In the genomic region with DNA sequence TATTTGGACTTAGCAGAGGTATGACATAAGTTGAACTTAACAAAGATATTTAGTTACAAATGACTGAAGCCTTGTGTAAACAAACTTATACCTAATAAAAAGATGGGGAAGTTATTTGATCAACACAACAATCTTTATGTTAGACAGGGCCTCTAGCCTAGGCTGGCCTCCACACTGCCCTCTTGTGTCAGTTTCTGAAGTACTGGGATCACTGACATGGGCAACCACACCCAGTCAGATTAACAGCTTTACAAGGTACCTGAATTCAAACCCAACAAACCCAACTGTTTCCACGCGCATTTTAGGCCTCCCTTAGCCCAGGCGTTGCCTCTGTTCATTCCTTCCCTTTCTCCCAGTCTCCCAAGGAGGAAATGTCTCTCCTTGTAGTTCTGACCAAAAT, we compare ENCODE assay signal across 10 mouse cellular contexts. TPM values are rescaled to one million over a fixed set of nuclear protein-coding genes. Genes with fewer than 3 reads are reported as not detected.
DNase-seq lines count a peak whose midpoint lies in the region; ATAC-seq lines count a peak whose summit lies in the region.
"Had no signal": no experiment of that assay in that cellular context is flagged by ENCODE, and none has a peak within 500 bp of the region (broad histone marks: within the 10 kb centered on the region; RNA-seq: fewer than 3 reads in every experiment).

No protein-coding gene starts in this region.

- H3K9me3 ChIP-seq in midbrain, embryonic 14.5 days (ENCODE audit: control insufficient read depth, low read length) = no peaks in the 10 kb centered on the region
- H3K9me3 ChIP-seq in midbrain, embryonic 16.5 days (replicated peaks; ENCODE audit: control insufficient read depth, low read length, poor library complexity, severe bottlenecking) = no peaks in the 10 kb centered on the region
- H3K9me3 ChIP-seq: midbrain, embryonic 12.5 days had no signal

- no peak for ATAC-seq in midbrain, embryonic 14.5 days (ENCODE audit: low FRiP score, low TSS enrichment)
- no peak for ATAC-seq in midbrain, embryonic 16.5 days
- no peak for ATAC-seq in frontal cortex, adult (ENCODE audit: low TSS enrichment)
- ATAC-seq: forebrain, embryonic 16.5 days had no signal

- H3K9ac ChIP-seq in midbrain, embryonic 14.5 days (replicated peaks; ENCODE audit: low read length) = no peak overlapping the region
- H3K9ac ChIP-seq in midbrain, embryonic 16.5 days (ENCODE audit: low read depth, low read length) = no peak overlapping the region
- H3K9ac ChIP-seq: midbrain, embryonic 12.5 days had no signal

- no peak overlapping the region for H3K4me3 ChIP-seq in midbrain, embryonic 14.5 days (replicated peaks; ENCODE audit: low read depth, low read length)
- no peak overlapping the region for H3K4me3 ChIP-seq in midbrain, embryonic 16.5 days (ENCODE audit: low read depth, low read length)
- H3K4me3 ChIP-seq: midbrain, embryonic 12.5 days had no signal

- H3K4me2 ChIP-seq in midbrain, embryonic 14.5 days (ENCODE audit: low read length) = no peak overlapping the region
- H3K4me2 ChIP-seq in midbrain, embryonic 16.5 days (ENCODE audit: low read length) = no peak overlapping the region
- H3K4me2 ChIP-seq: midbrain, embryonic 12.5 days had no signal

- no peak overlapping the region for H3K27ac ChIP-seq in midbrain, embryonic 14.5 days (replicated peaks; ENCODE audit: low read depth, low read length)
- H3K27ac ChIP-seq in midbrain, embryonic 16.5 days (ENCODE audit: low read length) = no peak overlapping the region
- H3K27ac ChIP-seq: midbrain, embryonic 12.5 days had no signal

- 72% methylated on average over 3 of the region's 3 CpGs for WGBS in midbrain, embryonic 14.5 days
- 82% methylated on average over 3 of the region's 3 CpGs for WGBS in midbrain, embryonic 16.5 days

- H3K27me3 ChIP-seq in midbrain, embryonic 14.5 days (ENCODE audit: control insufficient read depth, insufficient read depth, low read length) = no peaks in the 10 kb centered on the region
- no peaks in the 10 kb centered on the region for H3K27me3 ChIP-seq in midbrain, embryonic 16.5 days (ENCODE audit: control insufficient read depth, insufficient read depth, low read depth, low read length)
- H3K27me3 ChIP-seq: midbrain, embryonic 12.5 days had no signal

- H3K36me3 ChIP-seq in midbrain, embryonic 14.5 days (ENCODE audit: control insufficient read depth, insufficient read depth, low read length) = no peaks in the 10 kb centered on the region
- no peaks in the 10 kb centered on the region for H3K36me3 ChIP-seq in midbrain, embryonic 16.5 days (ENCODE audit: control insufficient read depth, insufficient read depth, low read length)
- H3K36me3 ChIP-seq: midbrain, embryonic 12.5 days had no signal

- intact Hi-C loops in left cerebral cortex, postnatal 25 days (cut with DNase I) = no loop called here

- DNase-seq in cerebellum, postnatal 14 days = peak; percentile 9 to 19
- no peak for DNase-seq in cerebellum, adult 9-10 months
- DNase-seq in midbrain, embryonic 14.5 days = peak; percentile 12
- DNase-seq in embryo, embryonic 11 days = peak; percentile 22
- DNase-seq in thymus, postnatal 0 days (ENCODE audit: low spot score) = peak; percentile 46
- no peak for DNase-seq in left cerebral cortex, postnatal 25 days (ENCODE audit: low spot score in 2 of 2)

- no peaks in the 10 kb centered on the region for H3K4me1 ChIP-seq in midbrain, embryonic 14.5 days (ENCODE audit: control insufficient read depth, insufficient read depth, low read length)
- H3K4me1 ChIP-seq in midbrain, embryonic 16.5 days (ENCODE audit: control insufficient read depth, insufficient read depth, low read length) = no peaks in the 10 kb centered on the region
- H3K4me1 ChIP-seq: midbrain, embryonic 12.5 days had no signal

RNA-seq across cellular contexts. Expression of a gene that starts 28.7 kb away (rescaled TPM):
- polyA plus RNA-seq in midbrain, embryonic 14.5 days (2014; fragmentation: Nextera tagmentation; extraction: Ambion mirVana) = 40.9 and 41.1 TPM in 2 replicates
- polyA plus RNA-seq in midbrain, embryonic 16.5 days (2015; fragmentation: Nextera tagmentation; extraction: Ambion mirVana) = 46.5 and 48.6 TPM in 2 replicates
- 57.4 and 58.7 TPM in 2 replicates for polyA plus RNA-seq in thymus, postnatal 0 days (2015; fragmentation: Nextera tagmentation; extraction: Ambion mirVana)
- total RNA-seq in left cerebral cortex, postnatal 25 days (2021) = 10 to 100 TPM; 12.9 to 13.8 TPM

RNA-seq across cellular contexts. Expression of a gene that starts 31.0 kb away (rescaled TPM):
- polyA plus RNA-seq in midbrain, embryonic 14.5 days (2014; fragmentation: Nextera tagmentation; extraction: Ambion mirVana) = 32.9 and 38.1 TPM in 2 replicates
- 37.7 and 42.2 TPM in 2 replicates for polyA plus RNA-seq in midbrain, embryonic 16.5 days (2015; fragmentation: Nextera tagmentation; extraction: Ambion mirVana)
- polyA plus RNA-seq in thymus, postnatal 0 days (2015; fragmentation: Nextera tagmentation; extraction: Ambion mirVana) = 5.1 and 5.3 TPM in 2 replicates
- total RNA-seq in left cerebral cortex, postnatal 25 days (2021) = 10 to 100 TPM; 52.8 to 60.2 TPM

Comparison
In these comparisons a context has a peak if more than half of its experiments do, and no peak if none do; other contexts are left out.
1. DNase-seq: peak in cerebellum, postnatal 14 days (2 of 2), midbrain, embryonic 14.5 days (single experiment), embryo, embryonic 11 days (single experiment) and thymus, postnatal 0 days (single experiment); none in cerebellum, adult 9-10 months (single experiment) and left cerebral cortex, postnatal 25 days (0 of 2).